Mouse (Mus musculus) neural tube, embryonic 13.5 days (tissue): ENCODE measurements around the gene Olfr66. TPM values are rescaled to one million over a fixed set of nuclear protein-coding genes. Genes with fewer than 3 reads are reported as not detected.

ENCODE experiments used
- ATAC-seq: fragments of 200-750 bp; cut with Nextera tagmentation; 2 replicates; pipeline ENCODE4 v1.8.0; 2017; ENCODE audit warnings: low read depth, mild to moderate bottlenecking, moderate TSS enrichment, moderate library complexity
- H3K27ac ChIP-seq: fragments of 300-500 bp; sonication (generic); replicated peaks from 2 replicates; pipeline ENCODE4 v1.5.1; 2015; ENCODE audit warnings: moderate library complexity, mild to moderate bottlenecking, inconsistent platforms
- H3K27me3 ChIP-seq: fragments of 300-500 bp; sonication (generic); 2 replicates; pipeline ENCODE4 v1.6.1; 2015; ENCODE audit warnings: mild to moderate bottlenecking, inconsistent platforms
- H3K36me3 ChIP-seq: fragments of 300-500 bp; sonication (generic); 2 replicates; pipeline ENCODE4 v1.6.1; 2015; ENCODE audit warnings: mild to moderate bottlenecking, inconsistent platforms
- H3K4me1 ChIP-seq: fragments of 300-500 bp; sonication (generic); replicated peaks from 2 replicates; pipeline ENCODE4 v1.6.1; 2015; ENCODE audit warnings: inconsistent platforms
- H3K4me2 ChIP-seq: fragments of 300-500 bp; sonication (generic); 2 replicates; pipeline ENCODE4 v1.6.1; 2015; ENCODE audit warnings: inconsistent platforms, mild to moderate bottlenecking, moderate library complexity
- H3K4me3 ChIP-seq: fragments of 300-500 bp; sonication (generic); 2 replicates; pipeline ENCODE4 v1.5.1; 2015; ENCODE audit warnings: mild to moderate bottlenecking, inconsistent platforms
- H3K9ac ChIP-seq: fragments of 300-500 bp; sonication (generic); 2 replicates; pipeline ENCODE4 v1.6.1; 2015; ENCODE audit warnings: moderate library complexity, mild to moderate bottlenecking, inconsistent platforms
- H3K9me3 ChIP-seq: fragments of 300-500 bp; sonication (generic); 2 replicates; pipeline ENCODE4 v1.6.1; 2016; ENCODE audit warnings: inconsistent platforms
- WGBS: fragments of 180-500 bp; shearing (Covaris S2); methylation state at CpG from one replicate; pipeline ENCODE4 v1.1.7; 2015; 5-methylcytosine and 5-hydroxymethylcytosine counted together
- polyA plus RNA-seq: library from polyadenylated mRNA; unstranded; fragments of >200 nt; fragmentation: Nextera tagmentation; extraction: Ambion mirVana; gene quantifications from 2 replicates; pipeline ENCODE4 v1.2.1, GENCODE M21; 2015

Gene Olfr66
- polyA plus RNA-seq = not detected in 2 replicates

DNA sequence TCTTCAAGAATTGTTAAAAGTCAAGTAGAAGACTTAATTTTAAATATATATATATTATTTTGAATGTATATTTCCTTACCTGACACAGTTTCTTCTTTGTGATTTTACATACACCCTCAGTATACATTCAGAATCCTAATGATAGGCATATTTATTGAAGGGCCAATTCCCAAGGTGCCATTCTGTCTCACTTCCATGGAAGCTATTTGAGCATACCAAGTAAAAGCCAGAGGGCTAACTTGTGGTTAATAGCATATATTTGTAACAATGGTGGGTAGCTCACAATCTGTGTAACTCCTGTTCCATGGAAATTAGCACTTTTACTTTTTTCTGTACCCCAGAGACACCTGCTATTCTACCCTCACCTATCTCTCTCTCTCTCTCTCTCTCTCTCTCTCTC, at the start of gene Olfr66:
Gene Olfr66, minus strand, starts transcription at position 101 of the 400 bp plus-strand sequence.
- H3K4me1 ChIP-seq = no peaks in the 10 kb centered on the region
- no peak within 1 kb of the TSS for H3K9ac ChIP-seq
- H3K27me3 ChIP-seq = no peaks in the 10 kb centered on the region
- H3K36me3 ChIP-seq = no peaks in the 10 kb centered on the region
- H3K9me3 ChIP-seq = no peaks in the 10 kb centered on the region
- no peak for ATAC-seq
- H3K4me3 ChIP-seq = no peak within 1 kb of the TSS
- no peak within 1 kb of the TSS for H3K4me2 ChIP-seq
- H3K27ac ChIP-seq = no peak within 1 kb of the TSS

DNA sequence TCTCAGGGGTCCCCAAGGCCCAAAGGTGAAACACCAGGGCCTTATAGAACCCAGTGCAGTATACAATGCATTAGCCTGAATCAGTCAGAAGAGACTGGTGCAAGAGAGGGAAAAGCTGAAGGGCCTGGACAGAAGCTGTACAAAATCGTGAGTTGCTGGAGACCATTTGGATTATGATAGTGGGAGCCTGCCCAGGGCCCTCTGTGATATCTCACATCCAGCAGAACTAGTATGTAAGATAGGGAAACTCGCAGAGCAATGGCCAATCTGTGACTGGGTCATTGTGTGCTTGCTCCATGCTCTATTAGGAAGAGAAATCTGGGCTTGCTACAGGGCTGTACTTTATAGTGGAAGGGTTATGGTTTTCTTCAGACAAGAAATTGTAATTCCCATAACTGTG, 48.2 kb upstream of the Olfr66 start, which contains the start of gene Olfr632:
Gene Olfr632, plus strand, starts transcription at position 84 of the 400 bp plus-strand sequence.
- H3K4me3 ChIP-seq = no peak within 1 kb of the TSS
- ATAC-seq = no peak
- no peak within 1 kb of the TSS for H3K4me2 ChIP-seq
- H3K9ac ChIP-seq = no peak within 1 kb of the TSS
- H3K36me3 ChIP-seq = no peaks in the 10 kb centered on the region
- no peaks in the 10 kb centered on the region for H3K4me1 ChIP-seq
- no peak within 1 kb of the TSS for H3K27ac ChIP-seq
- 75% methylated on average over 2 of the region's 2 CpGs for WGBS
- no peaks in the 10 kb centered on the region for H3K27me3 ChIP-seq
- H3K9me3 ChIP-seq = no peaks in the 10 kb centered on the region

DNA sequence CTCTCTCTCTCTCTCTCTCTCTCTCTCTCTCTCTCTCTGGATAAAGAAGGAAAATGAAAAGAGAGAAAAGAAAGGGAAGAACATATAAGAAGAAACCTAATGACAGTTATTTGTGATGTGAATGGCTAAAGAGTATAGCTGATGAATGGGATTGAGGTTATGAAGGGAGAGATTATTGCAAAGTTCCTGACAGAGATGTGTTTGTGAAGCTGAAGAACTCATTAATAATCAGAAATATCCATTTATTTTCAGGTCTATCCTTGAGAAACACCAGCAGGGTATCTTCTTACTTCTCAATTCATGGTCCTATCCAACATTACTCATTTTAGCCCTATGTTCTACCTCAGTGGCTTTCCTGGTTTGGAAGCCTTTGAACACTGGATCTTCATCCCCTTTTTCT, 42.5 kb upstream of the Olfr66 start, which contains the start of gene Olfr631:
Gene Olfr631, plus strand, starts transcription at position 301 of the 400 bp plus-strand sequence.
- no peak within 1 kb of the TSS for H3K4me3 ChIP-seq
- H3K27ac ChIP-seq = no peak within 1 kb of the TSS
- no peaks in the 10 kb centered on the region for H3K36me3 ChIP-seq
- H3K27me3 ChIP-seq = no peaks in the 10 kb centered on the region
- ATAC-seq = no peak
- no peaks in the 10 kb centered on the region for H3K9me3 ChIP-seq
- H3K9ac ChIP-seq = no peak within 1 kb of the TSS
- H3K4me1 ChIP-seq = no peaks in the 10 kb centered on the region
- no peak within 1 kb of the TSS for H3K4me2 ChIP-seq

DNA sequence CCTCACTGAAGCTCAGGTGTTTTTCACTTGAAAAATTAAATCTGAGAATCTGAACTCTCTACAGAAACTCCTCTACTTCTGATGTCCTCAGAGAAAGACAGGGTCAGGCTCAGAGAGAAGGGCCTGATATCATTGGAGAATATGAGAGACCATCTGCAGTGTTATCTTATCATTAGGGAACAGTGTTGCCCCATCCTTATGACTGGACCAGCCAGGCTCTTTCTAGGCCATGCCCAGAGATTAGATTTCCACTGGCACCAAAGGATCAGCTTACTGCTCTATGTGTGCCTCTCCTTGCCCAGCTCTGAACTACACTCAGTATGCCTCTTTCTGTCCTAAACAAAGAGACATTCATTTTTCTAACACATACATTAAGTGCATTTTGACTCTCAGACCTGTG, 29.3 kb upstream of the Olfr66 start:
- Histone ChIP-seq H3K27me3 (no peaks in the 10 kb centered on the region), H3K4me2 (no peak overlapping the region)
- no peak for ATAC-seq

DNA sequence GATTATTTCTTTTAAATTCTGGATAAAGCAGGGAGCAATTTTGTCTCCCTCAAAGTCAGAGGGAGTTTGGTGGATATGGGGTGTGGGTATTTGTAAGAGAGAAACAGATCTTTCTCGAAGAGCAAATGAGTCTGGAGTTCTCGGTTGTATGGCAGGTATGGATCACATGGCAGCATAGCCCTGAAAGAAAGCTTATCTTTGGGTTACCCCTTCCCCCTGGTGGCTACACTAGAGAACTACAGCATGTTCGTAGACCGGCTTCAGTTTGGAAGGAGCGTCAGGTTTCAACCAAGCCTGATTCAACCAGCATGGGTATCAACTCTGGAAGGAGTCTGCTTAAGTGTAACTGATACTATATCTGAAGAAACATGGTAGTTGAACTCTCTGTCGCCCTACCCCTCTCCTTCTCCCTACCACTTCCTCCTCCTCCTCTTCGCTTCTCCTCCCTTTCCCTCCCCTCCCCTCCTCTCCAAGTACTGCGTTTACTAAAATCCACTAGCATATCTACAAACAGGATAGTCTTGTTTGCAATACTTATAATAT, 27.0 kb upstream of the Olfr66 start:
- WGBS = 49% methylated on average over 8 of the region's 8 CpGs
- no peak for ATAC-seq
- Histone ChIP-seq H3K9ac (no peak overlapping the region), H3K36me3 (no peaks in the 10 kb centered on the region), H3K4me3 (no peak overlapping the region), H3K4me2 (no peak overlapping the region), H3K27ac (no peak overlapping the region), H3K4me1 (no peaks in the 10 kb centered on the region), H3K27me3 (no peaks in the 10 kb centered on the region), H3K9me3 (no peaks in the 10 kb centered on the region)

More for the DNA sequence above, 29.3 kb upstream of the Olfr66 start:
- H3K4me3 ChIP-seq = no peak overlapping the region
- H3K9me3 ChIP-seq = no peaks in the 10 kb centered on the region
- no peak overlapping the region for H3K27ac ChIP-seq
- H3K4me1 ChIP-seq = no peaks in the 10 kb centered on the region
- no peak overlapping the region for H3K9ac ChIP-seq
- no peaks in the 10 kb centered on the region for H3K36me3 ChIP-seq

DNA sequence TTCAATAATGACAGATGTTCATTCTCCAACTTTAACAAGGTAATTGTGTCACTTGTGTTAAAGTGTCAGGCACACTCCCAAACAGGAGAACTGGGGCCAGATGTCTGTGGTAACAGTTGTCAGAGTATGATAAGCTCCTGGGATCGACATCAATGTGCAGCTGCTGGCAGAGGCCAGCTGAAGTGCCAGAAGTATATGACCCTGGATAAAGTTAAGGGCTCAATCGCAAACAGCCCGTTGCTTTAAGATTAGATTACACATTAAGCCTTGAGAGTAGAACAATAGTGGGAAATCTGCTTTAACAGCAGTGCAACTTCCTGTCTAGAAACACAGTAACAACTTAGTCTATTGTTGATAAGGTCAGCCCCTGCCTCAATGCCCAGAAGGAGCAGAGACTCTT, 24.0 kb upstream of the Olfr66 start:
- no peak for ATAC-seq
- H3K9ac ChIP-seq = no peak overlapping the region
- H3K27me3 ChIP-seq = no peaks in the 10 kb centered on the region
- no peaks in the 10 kb centered on the region for H3K4me1 ChIP-seq
- WGBS = 55% methylated on average over 3 of the region's 3 CpGs
- no peak overlapping the region for H3K27ac ChIP-seq
- H3K4me3 ChIP-seq = no peak overlapping the region
- no peak overlapping the region for H3K4me2 ChIP-seq
- H3K9me3 ChIP-seq = no peaks in the 10 kb centered on the region
- no peaks in the 10 kb centered on the region for H3K36me3 ChIP-seq

DNA sequence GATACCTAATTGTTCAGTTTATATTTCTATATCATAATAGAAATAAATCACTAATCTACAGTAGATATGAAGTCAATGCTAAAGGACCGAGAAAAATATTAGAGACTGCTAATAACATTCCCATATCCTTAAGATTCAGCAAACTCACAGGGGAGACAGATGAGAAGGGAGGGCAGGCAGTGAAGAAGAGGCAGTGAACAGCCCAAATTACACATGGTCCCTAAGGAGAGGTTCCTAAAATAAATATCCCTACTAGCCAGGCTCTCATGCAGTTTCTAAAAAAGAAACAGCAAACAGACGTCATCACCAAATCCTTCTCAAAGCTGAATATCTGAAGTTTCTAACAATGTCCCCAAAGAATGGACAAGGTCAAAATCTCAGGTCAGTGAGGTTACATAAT, 17.1 kb upstream of the Olfr66 start, which contains the start of gene Olfr65:
Gene Olfr65, plus strand, starts transcription at position 301 of the 400 bp plus-strand sequence.
- Histone ChIP-seq H3K36me3 (no peaks in the 10 kb centered on the region), H3K9ac (no peak within 1 kb of the TSS), H3K27ac (no peak within 1 kb of the TSS), H3K27me3 (no peaks in the 10 kb centered on the region), H3K4me3 (no peak within 1 kb of the TSS), H3K4me1 (no peaks in the 10 kb centered on the region), H3K9me3 (no peaks in the 10 kb centered on the region), H3K4me2 (no peak within 1 kb of the TSS)
- 83% methylated on average over 2 of the region's 2 CpGs for WGBS
- ATAC-seq = no peak

DNA sequence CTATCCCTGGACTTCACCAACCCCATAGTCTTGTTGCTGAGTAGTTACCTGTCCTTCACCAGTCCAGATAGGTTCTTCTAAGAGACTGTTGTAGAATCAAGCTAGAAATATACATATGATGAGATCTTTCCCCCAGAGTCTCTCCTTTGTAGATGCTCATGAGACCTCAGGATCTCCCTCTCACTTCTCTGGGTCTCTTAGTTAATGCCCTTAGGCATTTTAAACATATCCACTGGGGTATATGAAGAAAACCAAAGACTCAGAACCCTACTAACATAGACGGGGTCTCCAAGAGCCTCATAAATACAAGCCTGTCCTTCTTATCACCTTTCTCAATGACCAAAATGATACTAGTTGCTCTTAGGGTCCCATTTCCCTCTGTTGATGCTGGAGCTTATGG, 8.3 kb upstream of the Olfr66 start, which contains the start of gene Olfr64:
Gene Olfr64, minus strand, starts transcription at position 101 of the 400 bp plus-strand sequence.
- Histone ChIP-seq H3K4me2 (no peak within 1 kb of the TSS), H3K4me3 (no peak within 1 kb of the TSS), H3K9me3 (no peaks in the 10 kb centered on the region), H3K9ac (no peak within 1 kb of the TSS), H3K4me1 (no peaks in the 10 kb centered on the region), H3K36me3 (no peaks in the 10 kb centered on the region), H3K27ac (no peak within 1 kb of the TSS), H3K27me3 (no peaks in the 10 kb centered on the region)
- ATAC-seq = no peak
- WGBS = 74% methylated on average over 1 of the region's 1 CpGs

DNA sequence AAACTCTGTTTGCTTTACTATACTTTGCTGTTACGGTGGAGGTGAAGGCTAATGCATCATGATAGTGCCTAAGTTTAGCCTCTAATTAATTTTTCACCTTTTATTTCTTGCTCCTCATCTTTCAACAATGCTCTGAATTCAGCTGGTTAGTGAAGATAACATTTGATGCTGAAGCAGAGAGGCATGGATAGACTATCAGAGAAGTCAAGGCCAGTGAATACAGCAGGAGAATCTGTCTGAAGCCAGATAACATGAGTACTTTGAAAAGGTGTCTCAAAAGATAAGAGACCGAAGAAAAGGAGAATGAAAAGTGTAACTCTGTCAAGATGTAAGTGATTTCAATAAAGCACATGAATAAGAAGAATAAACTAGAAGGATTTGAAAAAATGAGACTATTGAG, 9.0 kb downstream of the Olfr66 start:
- 91% methylated on average over 2 of the region's 2 CpGs for WGBS
- H3K9ac ChIP-seq = no peak overlapping the region
- H3K27ac ChIP-seq = no peak overlapping the region
- no peaks in the 10 kb centered on the region for H3K9me3 ChIP-seq
- H3K4me2 ChIP-seq = no peak overlapping the region
- no peak for ATAC-seq
- H3K36me3 ChIP-seq = no peaks in the 10 kb centered on the region
- no peaks in the 10 kb centered on the region for H3K4me1 ChIP-seq
- H3K4me3 ChIP-seq = no peak overlapping the region
- H3K27me3 ChIP-seq = no peaks in the 10 kb centered on the region

DNA sequence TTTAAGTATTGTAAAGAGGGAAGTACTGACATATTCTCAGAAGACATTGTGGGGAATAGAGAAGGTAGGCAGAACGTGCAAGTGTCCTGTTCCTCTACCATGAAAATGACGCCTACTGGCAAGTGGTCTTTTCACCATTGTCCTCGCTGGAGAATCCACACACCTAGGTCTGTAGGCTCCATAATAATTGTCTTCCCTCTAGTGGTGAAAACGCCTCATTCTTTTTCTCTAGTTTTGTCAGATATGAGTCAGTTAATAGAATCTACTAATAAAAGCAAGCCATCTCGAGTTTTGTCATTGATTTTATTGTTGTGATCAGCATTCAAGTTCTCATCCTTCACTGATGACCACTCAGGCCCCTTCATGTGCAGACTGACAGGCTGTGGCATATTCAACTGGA, 11.6 kb downstream of the Olfr66 start:
- H3K27ac ChIP-seq = no peak overlapping the region
- H3K4me3 ChIP-seq = no peak overlapping the region
- no peak for ATAC-seq
- no peak overlapping the region for H3K9ac ChIP-seq
- no peaks in the 10 kb centered on the region for H3K36me3 ChIP-seq
- 58% methylated on average over 5 of the region's 5 CpGs for WGBS
- H3K27me3 ChIP-seq = no peaks in the 10 kb centered on the region
- no peaks in the 10 kb centered on the region for H3K4me1 ChIP-seq
- H3K4me2 ChIP-seq = no peak overlapping the region
- no peaks in the 10 kb centered on the region for H3K9me3 ChIP-seq

DNA sequence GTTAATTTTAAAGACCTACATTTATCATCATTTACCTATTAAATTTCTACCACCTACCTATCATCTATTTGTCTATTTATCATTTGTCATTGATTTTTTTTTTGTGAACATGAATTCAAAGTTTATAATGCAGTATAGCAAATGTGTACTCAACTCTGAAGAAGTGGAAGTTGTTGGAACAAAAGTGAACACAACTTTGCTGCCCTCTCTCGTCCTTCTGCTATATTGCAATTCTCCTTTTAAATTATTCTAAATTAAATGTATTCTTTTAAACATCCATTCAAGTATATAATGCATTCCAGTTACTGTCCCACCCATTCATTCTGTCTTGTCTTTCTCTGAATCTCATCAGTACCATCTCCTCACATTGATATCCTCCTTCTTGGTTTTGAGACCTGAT, 13.0 kb downstream of the Olfr66 start:
- Histone ChIP-seq H3K27me3 (no peaks in the 10 kb centered on the region), H3K36me3 (no peaks in the 10 kb centered on the region), H3K27ac (no peak overlapping the region), H3K4me1 (no peaks in the 10 kb centered on the region), H3K4me3 (no peak overlapping the region), H3K9me3 (no peaks in the 10 kb centered on the region), H3K4me2 (no peak overlapping the region), H3K9ac (no peak overlapping the region)
- no peak for ATAC-seq
- 12% methylated on average over 1 of the region's 1 CpGs for WGBS

DNA sequence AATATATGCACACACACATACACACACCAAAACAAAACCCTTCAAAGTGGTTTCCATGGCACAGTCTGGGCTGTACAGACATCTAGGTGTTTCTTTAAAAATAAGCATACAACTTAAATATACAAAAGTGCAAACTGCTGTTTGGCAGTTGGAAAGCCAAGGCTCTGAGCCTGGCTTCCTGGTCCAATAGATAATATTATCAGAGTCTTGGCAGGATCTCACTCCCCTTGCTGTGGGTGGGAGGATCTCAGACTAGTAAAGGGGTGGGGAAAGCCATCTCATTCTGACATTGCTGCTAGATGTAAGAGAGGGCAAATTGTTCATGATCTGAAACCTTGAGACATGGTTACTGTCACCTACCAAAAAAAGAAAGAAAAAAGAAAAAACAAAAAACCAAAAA, 15.4 kb downstream of the Olfr66 start:
- Histone ChIP-seq H3K27ac (no peak overlapping the region), H3K9ac (no peak overlapping the region), H3K27me3 (no peaks in the 10 kb centered on the region), H3K4me2 (no peak overlapping the region), H3K4me1 (no peaks in the 10 kb centered on the region), H3K9me3 (no peaks in the 10 kb centered on the region), H3K4me3 (no peak overlapping the region), H3K36me3 (no peaks in the 10 kb centered on the region)
- no peak for ATAC-seq

DNA sequence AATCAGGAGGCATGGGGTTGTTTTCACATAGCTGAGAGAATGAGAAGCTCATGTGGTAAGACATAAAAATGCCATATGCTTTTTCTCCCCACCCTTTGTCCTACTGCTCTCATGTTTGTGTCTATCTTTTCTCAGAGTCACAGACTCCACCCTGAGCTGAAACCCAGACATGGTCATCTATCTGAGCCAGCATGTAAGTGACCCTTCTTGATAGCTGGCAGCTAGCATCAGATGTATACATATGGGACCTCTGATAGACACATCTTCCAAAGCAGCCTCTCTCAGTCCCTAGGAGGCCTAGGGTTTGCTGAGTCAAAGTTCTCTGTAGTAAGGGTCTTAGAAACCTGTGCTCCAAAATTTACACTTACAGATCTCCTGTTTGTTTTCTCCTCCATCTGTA, 20.3 kb downstream of the Olfr66 start:
- Histone ChIP-seq H3K9me3 (no peaks in the 10 kb centered on the region), H3K9ac (no peak overlapping the region), H3K4me1 (no peaks in the 10 kb centered on the region), H3K4me3 (no peak overlapping the region), H3K36me3 (no peaks in the 10 kb centered on the region), H3K27ac (no peak overlapping the region), H3K27me3 (no peaks in the 10 kb centered on the region), H3K4me2 (no peak overlapping the region)
- ATAC-seq = no peak
